Mouse (Mus musculus): ENCODE measurements around the gene Exosc1. TPM values are rescaled to one million over a fixed set of nuclear protein-coding genes. Genes with fewer than 3 reads are reported as not detected.
"Not testable (repeated sequence)": the region's sequence is repeated elsewhere in the genome, so short reads cannot be mapped to it uniquely, and the experiment has no call there.

Exosc1 gene
- total RNA-seq, 1 experiment = 48.2 TPM

DNA sequence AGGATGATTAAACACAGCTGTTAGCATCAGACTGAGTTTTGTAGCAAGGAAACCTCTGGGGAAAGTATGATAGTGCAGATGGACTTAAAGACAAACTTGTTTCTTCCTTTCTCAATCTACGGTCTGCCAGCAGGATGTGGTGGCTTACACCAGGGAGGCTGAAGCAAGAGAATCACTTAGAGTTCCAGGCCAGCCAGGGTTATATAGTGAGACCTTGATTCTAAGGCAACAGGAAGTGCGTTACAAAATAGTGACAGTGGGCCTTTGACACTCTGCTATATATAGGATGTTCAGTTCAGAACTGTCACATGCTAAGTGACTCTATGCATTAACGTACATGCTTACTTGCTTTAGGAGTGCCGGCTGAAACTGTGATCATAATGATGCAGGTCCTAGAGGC is 16.4 kb downstream of the Exosc1 start:
- Histone ChIP-seq H3K36me3 (ENCODE audit: control insufficient read depth, insufficient read depth, low read length, poor library complexity, severe bottlenecking) (peaks cover 41% of the 10 kb centered on the region), H3K4me1 (ENCODE audit: control insufficient read depth in 2 of 2, insufficient read depth in 2 of 2, low read length in 2 of 2, poor library complexity in 1 of 2) (peaks cover 2 to 4% of the 10 kb centered on the region in 2 experiments; a peak in 3 of 4 replicates), H3K27ac (ENCODE audit: insufficient read depth, low read depth, low read length, poor library complexity, severe bottlenecking) (no peak overlapping the region), H3K9ac (ENCODE audit: insufficient read depth, low read depth, low read length, poor library complexity, severe bottlenecking) (no peak overlapping the region), H3K4me3 (ENCODE audit: insufficient read depth in 1 of 2, low read depth in 1 of 2, low read length in 2 of 2, poor library complexity in 1 of 2, severe bottlenecking in 1 of 2) (no peak overlapping the region), H3K9me3 (ENCODE audit: control insufficient read depth, insufficient read depth, low read depth, low read length) (no peaks in the 10 kb centered on the region)
- no peak for DNase-seq (ENCODE audit: low read depth, low spot score)
- TF ChIP-seq HCFC1 (IDR thresholded peaks at IDR 0.05; ENCODE audit: borderline replicate concordance, insufficient read depth, low read length) = no peak
- TF ChIP-seq CHD2 (IDR thresholded peaks at IDR 0.05; ENCODE audit: low read depth, low read length) = no peak
- TF ChIP-seq MAFK (IDR thresholded peaks at IDR 0.05; ENCODE audit: insufficient read depth, low read depth, low read length) = no peak
- no peak for TF ChIP-seq ZNF384 (IDR thresholded peaks at IDR 0.05; ENCODE audit: low read depth, low read length)
- no peak for TF ChIP-seq ZC3H11A (IDR thresholded peaks at IDR 0.05; ENCODE audit: borderline replicate concordance, low read depth, low read length)
- in situ Hi-C loops (cut with MboI; ENCODE audit: low sequenced_read_pairs in 2 of 2, unreplicated experiment in 2 of 2) = no loop called here

DNA sequence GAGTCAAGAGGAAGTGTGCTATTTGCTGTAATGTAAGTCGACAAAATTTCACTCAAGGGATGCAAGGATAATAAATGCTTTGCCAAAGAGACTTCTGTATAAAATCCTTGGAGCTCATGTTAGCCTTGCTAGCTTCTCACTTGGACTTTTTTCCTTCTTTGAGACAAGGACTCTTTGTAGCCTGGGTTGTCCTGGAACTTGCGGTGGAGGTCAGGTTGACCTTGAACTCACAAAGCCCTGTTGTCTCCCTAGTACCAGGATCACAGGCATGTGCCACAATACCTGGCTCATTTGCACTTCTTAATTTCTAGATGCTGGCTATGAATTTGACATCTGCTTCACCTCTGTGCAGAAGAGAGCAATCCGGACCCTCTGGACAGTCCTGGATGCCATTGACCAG is 17.9 kb downstream of the Exosc1 start:
- no peak for DNase-seq (ENCODE audit: low read depth, low spot score)
- TF ChIP-seq ZC3H11A (IDR thresholded peaks at IDR 0.05; ENCODE audit: borderline replicate concordance, low read depth, low read length) (no peak), CHD2 (IDR thresholded peaks at IDR 0.05; ENCODE audit: low read depth, low read length) (no peak), ZNF384 (IDR thresholded peaks at IDR 0.05; ENCODE audit: low read depth, low read length) (no peak), HCFC1 (IDR thresholded peaks at IDR 0.05; ENCODE audit: borderline replicate concordance, insufficient read depth, low read length) (no peak), MAFK (IDR thresholded peaks at IDR 0.05; ENCODE audit: insufficient read depth, low read depth, low read length) (no peak)
- in situ Hi-C loops (cut with MboI; ENCODE audit: low sequenced_read_pairs in 2 of 2, unreplicated experiment in 2 of 2) = no loop called here
- Histone ChIP-seq H3K4me3 (ENCODE audit: insufficient read depth in 1 of 2, low read depth in 1 of 2, low read length in 2 of 2, poor library complexity in 1 of 2, severe bottlenecking in 1 of 2) (peak overlapping the region in 1 of 2 experiments; percentile 34; a peak in 1 of 4 replicates), H3K4me1 (ENCODE audit: control insufficient read depth in 2 of 2, insufficient read depth in 2 of 2, low read length in 2 of 2, poor library complexity in 1 of 2) (peaks cover 2 to 4% of the 10 kb centered on the region in 2 experiments; a peak in 3 of 4 replicates), H3K9me3 (ENCODE audit: control insufficient read depth, insufficient read depth, low read depth, low read length) (no peaks in the 10 kb centered on the region), H3K27ac (ENCODE audit: insufficient read depth, low read depth, low read length, poor library complexity, severe bottlenecking) (no peak overlapping the region), H3K9ac (ENCODE audit: insufficient read depth, low read depth, low read length, poor library complexity, severe bottlenecking) (no peak overlapping the region), H3K36me3 (ENCODE audit: control insufficient read depth, insufficient read depth, low read length, poor library complexity, severe bottlenecking) (peaks cover 40% of the 10 kb centered on the region)

DNA sequence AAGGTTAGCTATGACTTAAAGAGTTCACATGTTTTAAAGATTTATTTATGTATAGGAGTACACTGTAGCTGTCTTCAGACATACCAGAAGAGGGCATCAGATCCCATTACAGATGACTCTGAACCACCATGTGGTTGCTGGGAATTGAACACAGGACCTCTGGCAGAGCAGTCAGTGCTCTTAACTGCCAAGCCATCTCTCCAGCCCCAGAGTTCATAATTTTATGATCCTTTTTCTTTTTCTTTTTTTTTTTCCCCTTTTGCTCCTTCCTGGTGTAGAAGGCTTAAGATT is 18.7 kb downstream of the Exosc1 start:
- H3K27ac ChIP-seq (ENCODE audit: insufficient read depth, low read depth, low read length, poor library complexity, severe bottlenecking); in situ Hi-C loops (cut with MboI; ENCODE audit: low sequenced_read_pairs in 2 of 2, unreplicated experiment in 2 of 2); H3K9ac ChIP-seq (ENCODE audit: insufficient read depth, low read depth, low read length, poor library complexity, severe bottlenecking); DNase-seq (ENCODE audit: low read depth, low spot score); H3K9me3 ChIP-seq (ENCODE audit: control insufficient read depth, insufficient read depth, low read depth, low read length); H3K4me1 ChIP-seq (ENCODE audit: control insufficient read depth in 2 of 2, insufficient read depth in 2 of 2, low read length in 2 of 2, poor library complexity in 1 of 2): not testable (repeated sequence)
- Histone ChIP-seq H3K4me3 (ENCODE audit: insufficient read depth in 1 of 2, low read depth in 1 of 2, low read length in 2 of 2, poor library complexity in 1 of 2, severe bottlenecking in 1 of 2) (peak overlapping the region; percentile 67 to 89; a peak in 3 of 4 replicates), H3K36me3 (ENCODE audit: control insufficient read depth, insufficient read depth, low read length, poor library complexity, severe bottlenecking) (peaks cover 40% of the 10 kb centered on the region)

DNA sequence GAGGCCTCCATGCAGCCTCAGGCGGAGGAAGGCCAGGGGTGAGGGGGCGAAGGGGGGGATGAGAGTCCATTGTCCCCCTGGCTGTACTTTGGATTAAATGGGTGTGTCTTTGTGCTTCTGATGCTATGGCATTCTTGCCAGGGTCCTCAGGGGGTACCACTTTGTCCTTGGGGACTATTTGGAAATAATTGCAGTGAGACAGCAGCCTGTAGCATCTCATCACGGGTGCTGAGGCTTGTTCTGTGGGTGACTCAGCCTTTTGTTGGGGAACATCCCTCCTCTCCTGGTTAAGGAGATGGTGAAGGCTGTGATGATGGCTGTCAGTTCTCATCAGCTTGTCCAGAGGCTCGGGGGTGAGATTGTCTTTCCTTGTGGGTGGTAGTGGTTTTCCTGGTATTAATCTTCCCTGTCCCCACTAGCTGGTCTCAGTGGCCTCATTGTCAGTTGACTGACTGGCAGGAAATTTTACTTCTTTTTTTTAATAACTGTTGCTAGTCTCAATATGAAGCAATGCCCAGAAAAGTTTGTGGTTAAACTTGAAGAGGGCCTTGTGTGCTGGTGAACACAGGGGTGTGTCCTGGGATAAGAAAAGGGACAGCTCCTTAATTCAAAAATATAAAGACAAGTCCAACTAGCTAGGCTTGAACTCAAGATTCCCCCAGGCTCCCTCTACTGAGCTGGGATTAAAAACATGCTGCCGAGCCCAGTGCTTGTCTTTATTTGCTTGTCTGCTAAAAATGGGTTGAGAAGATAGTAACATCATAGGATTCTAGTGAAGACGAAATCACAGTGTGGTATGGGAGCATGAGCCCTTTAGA is 19.2 kb downstream of the Exosc1 start:
- peak overlapping the region; percentile 93 for H3K9ac ChIP-seq (ENCODE audit: insufficient read depth, low read depth, low read length, poor library complexity, severe bottlenecking)

More for the DNA sequence above, 19.2 kb downstream of the Exosc1 start:
- Histone ChIP-seq H3K4me1 (ENCODE audit: control insufficient read depth in 2 of 2, insufficient read depth in 2 of 2, low read length in 2 of 2, poor library complexity in 1 of 2) (peaks cover 2 to 4% of the 10 kb centered on the region in 2 experiments; a peak in 3 of 4 replicates), H3K9me3 (ENCODE audit: control insufficient read depth, insufficient read depth, low read depth, low read length) (no peaks in the 10 kb centered on the region), H3K36me3 (ENCODE audit: control insufficient read depth, insufficient read depth, low read length, poor library complexity, severe bottlenecking) (peaks cover 35% of the 10 kb centered on the region), H3K27ac (ENCODE audit: insufficient read depth, low read depth, low read length, poor library complexity, severe bottlenecking) (peak overlapping the region; percentile 37; the same call in 1 of the 2 replicates), H3K4me3 (ENCODE audit: insufficient read depth in 1 of 2, low read depth in 1 of 2, low read length in 2 of 2, poor library complexity in 1 of 2, severe bottlenecking in 1 of 2) (peak overlapping the region; percentile 67 to 89)
- TF ChIP-seq CHD2 (IDR thresholded peaks at IDR 0.05; ENCODE audit: low read depth, low read length) (no peak), ZC3H11A (IDR thresholded peaks at IDR 0.05; ENCODE audit: borderline replicate concordance, low read depth, low read length) (no peak), HCFC1 (IDR thresholded peaks at IDR 0.05; ENCODE audit: borderline replicate concordance, insufficient read depth, low read length) (no peak), MAFK (IDR thresholded peaks at IDR 0.05; ENCODE audit: insufficient read depth, low read depth, low read length) (no peak), ZNF384 (IDR thresholded peaks at IDR 0.05; ENCODE audit: low read depth, low read length) (no peak)
- no peak for DNase-seq (ENCODE audit: low read depth, low spot score)
- in situ Hi-C loops (cut with MboI; ENCODE audit: low sequenced_read_pairs in 2 of 2, unreplicated experiment in 2 of 2) = no loop called here
